Mouse (Mus musculus) myocyte (in vitro differentiated cells): ENCODE results near the gene Alox5ap. TPM values are rescaled to one million over a fixed set of nuclear protein-coding genes. Genes with fewer than 3 reads are reported as not detected.

Source experiments
- H3K27me3 ChIP-seq: one replicate; pipeline ENCODE4 v1.6.1; 2011; ENCODE audit not compliant: control insufficient read depth, insufficient read depth, insufficient read length
- H3K36me3 ChIP-seq: one replicate; pipeline ENCODE4 v1.6.1; 2011; ENCODE audit not compliant: control insufficient read depth, insufficient read depth
- H3K4me2 ChIP-seq: one replicate; pipeline ENCODE4 v1.6.1; 2011; ENCODE audit warnings: low read depth, control low read depth
- H3K4me3 ChIP-seq: one replicate; pipeline ENCODE4 v1.5.1; 2011; ENCODE audit warnings: mild to moderate bottlenecking, control low read depth, moderate library complexity
- H3K79me2 ChIP-seq: one replicate; pipeline ENCODE4 v1.6.1; 2011; ENCODE audit not compliant: control insufficient read depth, insufficient read depth
- H3ac ChIP-seq: one replicate; pipeline ENCODE4 v1.6.1; 2011; ENCODE audit not compliant: control insufficient read depth, insufficient read length
- CEBPB ChIP-seq: IDR thresholded peaks from 2 replicates; pipeline ENCODE4 v1.6.1; 2011; ENCODE audit warnings: mild to moderate bottlenecking, moderate library complexity; ENCODE audit not compliant: poor library complexity, insufficient read depth, severe bottlenecking
- E2F4 ChIP-seq: IDR thresholded peaks from one replicate; pipeline ENCODE4 v1.6.1; 2011; ENCODE audit warnings: mild to moderate bottlenecking, control low read depth, moderate library complexity; ENCODE audit not compliant: insufficient read depth
- MAX ChIP-seq: IDR thresholded peaks from one replicate; pipeline ENCODE4 v1.6.1; 2011; ENCODE audit warnings: low read depth, mild to moderate bottlenecking, control low read depth
- MYOD1 ChIP-seq, 3 experiments: IDR thresholded peaks; one replicate each; pipeline ENCODE4 v1.6.1; 2011; ENCODE audit warnings: control low read depth in 2 of 3, low read depth in 2 of 3, mild to moderate bottlenecking in 2 of 3, moderate library complexity in 1 of 3; ENCODE audit not compliant: insufficient read length in 2 of 3, control insufficient read depth in 1 of 3
- MYOG ChIP-seq, 3 experiments: IDR thresholded peaks; one replicate each; pipeline ENCODE4 v1.6.1; 2011; ENCODE audit warnings: control low read depth in 2 of 3, low read depth in 2 of 3, mild to moderate bottlenecking in 2 of 3; ENCODE audit not compliant: insufficient read length in 2 of 3, control insufficient read depth in 1 of 3, insufficient read depth in 1 of 3
- POLR2A ChIP-seq: IDR thresholded peaks from one replicate; pipeline ENCODE4 v1.6.1; 2011; ENCODE audit warnings: low read depth, mild to moderate bottlenecking, control low read depth, moderate library complexity; ENCODE audit not compliant: insufficient read length
- POLR2AphosphoS2 ChIP-seq: IDR thresholded peaks from one replicate; pipeline ENCODE4 v1.6.1; 2011; ENCODE audit warnings: low read depth, control low read depth; ENCODE audit not compliant: insufficient read length
- REST ChIP-seq: IDR thresholded peaks from one replicate; pipeline ENCODE4 v1.6.1; 2011; ENCODE audit warnings: mild to moderate bottlenecking, control low read depth, moderate library complexity; ENCODE audit not compliant: insufficient read depth, insufficient read length
- SRF ChIP-seq: IDR thresholded peaks from one replicate; pipeline ENCODE4 v1.6.1; 2011; ENCODE audit warnings: low read depth; ENCODE audit not compliant: control insufficient read depth, insufficient read length
- TCF12 ChIP-seq: IDR thresholded peaks from one replicate; pipeline ENCODE4 v1.6.1; 2011; ENCODE audit warnings: mild to moderate bottlenecking, control low read depth; ENCODE audit not compliant: poor library complexity, insufficient read depth, severe bottlenecking
- TCF3 ChIP-seq: IDR thresholded peaks from one replicate; pipeline ENCODE4 v1.6.1; 2011; ENCODE audit warnings: low read depth, control low read depth; ENCODE audit not compliant: insufficient read length
- USF1 ChIP-seq: IDR thresholded peaks from one replicate; pipeline ENCODE4 v1.6.1; 2011; ENCODE audit warnings: low read depth, mild to moderate bottlenecking, control low read depth, moderate library complexity
- polyA plus RNA-seq: library from polyadenylated mRNA; unstranded; fragments of >200 nt; fragmentation: generic; extraction: Trizol; gene quantifications from one replicate; pipeline ENCODE4 v1.2.1, GENCODE M21; 2012; ENCODE audit warnings: missing spikeins

Gene Alox5ap
- polyA plus RNA-seq, 1 experiment, result 28.8 TPM

- Histone ChIP-seq H3ac (no peak overlapping the region), H3K27me3 (no peaks in the 10 kb centered on the region), H3K36me3 (no peaks in the 10 kb centered on the region), H3K4me3 (no peak overlapping the region), H3K79me2 (no peaks in the 10 kb centered on the region), H3K4me2 (no peak overlapping the region)
- TF ChIP-seq POLR2A (no peak), MYOG (IDR thresholded peaks at IDR 0.05; ENCODE audit: control insufficient read depth in 1 of 3, insufficient read depth in 1 of 3, insufficient read length in 2 of 3, low read depth in 2 of 3) (no peak), POLR2AphosphoS2 (no peak), TCF3 (no peak), MAX (no peak), SRF (no peak), CEBPB (no peak), REST (no peak), E2F4 (no peak), USF1 (no peak), TCF12 (no peak), MYOD1 (IDR thresholded peaks at IDR 0.05; ENCODE audit: control insufficient read depth in 1 of 3, insufficient read length in 2 of 3, low read depth in 2 of 3) (no peak)
These were observed 22.8 kb downstream of the Alox5ap start for GRCm38 (mm10) chr5:149287148-149288038.

- TF ChIP-seq SRF (no peak), TCF3 (no peak), TCF12 (no peak), USF1 (no peak), CEBPB (no peak), MYOD1 (IDR thresholded peaks at IDR 0.05; ENCODE audit: control insufficient read depth in 1 of 3, insufficient read length in 2 of 3, low read depth in 2 of 3) (no peak), E2F4 (no peak), POLR2A (no peak), MYOG (IDR thresholded peaks at IDR 0.05; ENCODE audit: control insufficient read depth in 1 of 3, insufficient read depth in 1 of 3, insufficient read length in 2 of 3, low read depth in 2 of 3) (no peak), MAX (no peak), REST (no peak)
- Histone ChIP-seq H3K4me3 (no peak overlapping the region), H3K4me2 (no peak overlapping the region), H3ac (no peak overlapping the region), H3K36me3 (no peaks in the 10 kb centered on the region), H3K79me2 (no peaks in the 10 kb centered on the region), H3K27me3 (no peaks in the 10 kb centered on the region)
These were observed 26.7 kb downstream of the Alox5ap start for GRCm38 (mm10) chr5:149291266-149291665.

- no peaks in the 10 kb centered on the region for H3K27me3 ChIP-seq
- no peak overlapping the region for H3K4me3 ChIP-seq
- H3K4me2 ChIP-seq, result no peak overlapping the region
- H3ac ChIP-seq, result no peak overlapping the region
- no peak for TF ChIP-seq POLR2A
- TF ChIP-seq TCF12, result no peak
- no peak for TF ChIP-seq MYOD1 (IDR thresholded peaks at IDR 0.05; ENCODE audit: control insufficient read depth in 1 of 3, insufficient read length in 2 of 3, low read depth in 2 of 3)
- no peak for TF ChIP-seq E2F4
- no peak for TF ChIP-seq CEBPB
- TF ChIP-seq TCF3, result no peak
- no peak for TF ChIP-seq REST
- no peak for TF ChIP-seq SRF
- no peak for TF ChIP-seq MYOG (IDR thresholded peaks at IDR 0.05; ENCODE audit: control insufficient read depth in 1 of 3, insufficient read depth in 1 of 3, insufficient read length in 2 of 3, low read depth in 2 of 3)
- TF ChIP-seq POLR2AphosphoS2, result no peak
- no peaks in the 10 kb centered on the region for H3K36me3 ChIP-seq
- no peaks in the 10 kb centered on the region for H3K79me2 ChIP-seq
These were observed 28.5 kb downstream of the Alox5ap start for GRCm38 (mm10) chr5:149293071-149293470.

DNA sequence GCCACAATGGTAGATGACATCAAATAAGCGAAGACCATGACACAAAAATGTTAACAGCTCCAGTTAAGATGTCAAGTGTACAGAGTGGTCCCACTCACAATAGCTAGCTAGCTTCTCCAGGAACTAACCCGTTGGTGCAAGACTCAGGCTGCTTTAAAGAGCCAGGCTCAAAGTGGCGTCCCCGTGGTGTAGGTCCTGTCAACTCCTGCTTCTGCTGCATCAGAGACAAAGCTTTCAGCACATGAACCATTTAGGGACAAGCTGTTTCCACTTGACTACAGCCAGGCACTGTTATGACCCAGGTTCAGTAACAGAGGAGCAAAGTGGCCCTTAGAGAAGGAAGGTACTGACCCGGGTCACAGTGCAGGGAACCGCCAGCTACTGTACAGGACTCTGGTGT, 32.2 kb downstream of the Alox5ap start:
- TF ChIP-seq MYOD1 (IDR thresholded peaks at IDR 0.05; ENCODE audit: control insufficient read depth in 1 of 3, insufficient read length in 2 of 3, low read depth in 2 of 3) (no peak), REST (no peak), USF1 (no peak), POLR2A (no peak), TCF12 (no peak), CEBPB (no peak), MYOG (IDR thresholded peaks at IDR 0.05; ENCODE audit: control insufficient read depth in 1 of 3, insufficient read depth in 1 of 3, insufficient read length in 2 of 3, low read depth in 2 of 3) (no peak), MAX (no peak), E2F4 (no peak), SRF (no peak), POLR2AphosphoS2 (no peak), TCF3 (no peak)

More for the DNA sequence above, 32.2 kb downstream of the Alox5ap start:
- no peak overlapping the region for H3K4me2 ChIP-seq
- H3K27me3 ChIP-seq, result no peaks in the 10 kb centered on the region
- H3ac ChIP-seq, result no peak overlapping the region
- no peaks in the 10 kb centered on the region for H3K36me3 ChIP-seq
- H3K79me2 ChIP-seq, result no peaks in the 10 kb centered on the region
- no peak overlapping the region for H3K4me3 ChIP-seq
